Comparison of ENCODE assay signal across 19 mouse cellular contexts in the genomic region with DNA sequence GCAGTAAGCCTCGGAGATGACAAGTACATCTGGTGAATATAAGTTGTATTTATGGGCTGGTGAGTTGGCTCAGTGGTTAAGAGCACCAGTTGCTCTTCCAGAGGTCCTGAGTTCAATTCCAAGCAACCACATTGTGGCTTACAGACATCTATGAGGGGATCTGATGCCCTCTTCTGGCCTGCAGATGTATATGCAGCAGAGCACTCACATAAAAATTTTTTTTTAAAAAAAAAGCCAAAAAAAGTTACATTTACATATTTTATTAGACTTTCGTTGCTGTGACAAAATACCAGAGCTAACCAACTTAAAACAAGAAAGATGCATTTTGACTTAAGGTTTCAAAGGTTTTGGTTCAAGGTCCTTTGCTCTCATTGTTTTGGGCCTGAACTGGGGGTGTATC. TPM values are rescaled to one million over a fixed set of nuclear protein-coding genes. Genes with fewer than 3 reads are reported as not detected.
DNase-seq lines count a peak whose midpoint lies in the region; ATAC-seq and TF ChIP-seq lines count a peak whose summit lies in the region.
"Had no signal": no experiment of that assay in that cellular context is flagged by ENCODE, and none has a peak within 500 bp of the region (broad histone marks: within the 10 kb centered on the region; RNA-seq: fewer than 3 reads in every experiment).

No protein-coding gene starts in this region.

- intact Hi-C loops in heart, adult 2 months (cut with DNase I): loop anchor here (1.0 to 2.0 kb wide), 2 partner anchors 121 to 138 kb away; no protein-coding TSS in a partner anchor
- intact Hi-C loops in heart, postnatal 25 days (cut with DNase I): loop anchor here (2.0 to 5.0 kb wide), 2 partner anchors 119 to 139 kb away; no protein-coding TSS in a partner anchor

- H3K4me1 ChIP-seq in heart, adult 2 months (ENCODE audit: control insufficient read depth, insufficient read depth, low read length): peaks cover 2% of the 10 kb centered on the region
- H3K4me1 ChIP-seq in lung, embryonic 14.5 days (ENCODE audit: insufficient read depth): no peaks in the 10 kb centered on the region
- no peaks in the 10 kb centered on the region for H3K4me1 ChIP-seq in CH12.LX (ENCODE audit: control insufficient read depth in 1 of 2, insufficient read depth in 2 of 2)
- H3K4me1 ChIP-seq in midbrain, embryonic 11.5 days (ENCODE audit: control insufficient read depth, insufficient read depth, low read length): no peaks in the 10 kb centered on the region
- no peaks in the 10 kb centered on the region for H3K4me1 ChIP-seq in hindbrain, embryonic 13.5 days (replicated peaks)
- H3K4me1 ChIP-seq: embryonic facial prominence, embryonic 15.5 days; forebrain, embryonic 13.5 days; neural tube, embryonic 13.5 days had no signal

- no peaks in the 10 kb centered on the region for H3K79me2 ChIP-seq in heart, adult 2 months (replicated peaks; ENCODE audit: control insufficient read depth, insufficient read depth, low read length)
- no peaks in the 10 kb centered on the region for H3K79me2 ChIP-seq in CH12.LX (replicated peaks; ENCODE audit: control insufficient read depth, extremely low read depth, insufficient read depth, poor library complexity, severe bottlenecking)

- TF ChIP-seq POLR2A in heart, adult 2 months (IDR thresholded peaks at IDR 0.05; ENCODE audit: insufficient read depth, low read depth, low read length): no peak
- no peak for TF ChIP-seq POLR2A in CH12.LX (IDR thresholded peaks at IDR 0.05; ENCODE audit: low read depth, low read length)

- no peak for DNase-seq in heart, adult 2 months
- no peak for DNase-seq in heart, postnatal 25 days (ENCODE audit: low spot score)
- DNase-seq in lung, embryonic 14.5 days: no peak
- DNase-seq in lung, adult 18-20 months: no peak
- peak; percentile 21 for DNase-seq in CH12.LX (ENCODE audit: extremely low read depth)
- DNase-seq in naive thymus-derived CD4-positive, alpha-beta T cell, adult 2 months (ENCODE audit: low read depth): peak; percentile 45
- DNase-seq in midbrain, embryonic 11.5 days (ENCODE audit: low spot score, missing footprints): no peak
- DNase-seq: adrenal gland, postnatal 10 days; cerebellum, adult 9-11 months; heart, postnatal 10 days; lung, postnatal 10 days; right cerebral cortex, postnatal 4 days; thymus, adult 18-20 months had no signal

- no peak for ATAC-seq in lung, embryonic 14.5 days (ENCODE audit: insufficient read depth)
- no peak for ATAC-seq in midbrain, embryonic 11.5 days (ENCODE audit: low FRiP score)
- ATAC-seq in hindbrain, embryonic 13.5 days (ENCODE audit: low FRiP score): no peak
- ATAC-seq: forebrain, embryonic 13.5 days; hindbrain, embryonic 16.5 days had no signal

- peak; percentile 42 for TF ChIP-seq RAD21 in CH12.LX (IDR thresholded peaks at IDR 0.05; ENCODE audit: low read depth, low read length)

- TF ChIP-seq EP300 in heart, adult 2 months (IDR thresholded peaks at IDR 0.05; ENCODE audit: insufficient read depth, low read depth, low read length): no peak
- TF ChIP-seq EP300 in CH12.LX (IDR thresholded peaks at IDR 0.05; ENCODE audit: low read length): no peak

- dilution Hi-C loops in CH12.LX (cut with MboI; ENCODE audit: extremely low pct_ligation_motif_present, extremely low pct_unique_long_range_greater_than_20kb, low sequenced_read_pairs): no loop called here

- H3K36me3 ChIP-seq in heart, adult 2 months (ENCODE audit: control insufficient read depth, insufficient read depth, low read length): no peaks in the 10 kb centered on the region
- H3K36me3 ChIP-seq in lung, embryonic 14.5 days (ENCODE audit: insufficient read depth): no peaks in the 10 kb centered on the region
- no peaks in the 10 kb centered on the region for H3K36me3 ChIP-seq in CH12.LX (replicated peaks in 1 of 2; ENCODE audit: control insufficient read depth in 1 of 2, insufficient read depth in 1 of 2, low read length in 1 of 2)
- H3K36me3 ChIP-seq in midbrain, embryonic 11.5 days (ENCODE audit: control insufficient read depth, insufficient read depth, low read length): no peaks in the 10 kb centered on the region
- H3K36me3 ChIP-seq in hindbrain, embryonic 13.5 days: no peaks in the 10 kb centered on the region
- H3K36me3 ChIP-seq: embryonic facial prominence, embryonic 15.5 days; neural tube, embryonic 13.5 days had no signal

- in situ Hi-C loops in CH12.LX (cut with MboI; ENCODE audit: low pct_ligation_motif_present, low pct_unique_long_range_greater_than_20kb, low sequenced_read_pairs): loop anchor here (5.0 kb wide), 1 partner anchor 129 kb away; no protein-coding TSS in a partner anchor

- H3K9me3 ChIP-seq in lung, embryonic 14.5 days (ENCODE audit: low read depth, low read length): no peaks in the 10 kb centered on the region
- H3K9me3 ChIP-seq in CH12.LX (replicated peaks; ENCODE audit: low read length): no peaks in the 10 kb centered on the region
- H3K9me3 ChIP-seq in midbrain, embryonic 11.5 days (ENCODE audit: control insufficient read depth, low read length): no peaks in the 10 kb centered on the region
- H3K9me3 ChIP-seq in hindbrain, embryonic 13.5 days: no peaks in the 10 kb centered on the region
- H3K9me3 ChIP-seq: embryonic facial prominence, embryonic 15.5 days; forebrain, embryonic 13.5 days; megakaryocyte, embryonic 14.5 days; neural tube, embryonic 13.5 days had no signal

- peak; percentile 75 for TF ChIP-seq CTCF in heart, adult 2 months (IDR thresholded peaks at IDR 0.05)
- peak; percentile 35; the same call in 1 of the 2 replicates for TF ChIP-seq CTCF in lung, embryonic 14.5 days (IDR thresholded peaks at IDR 0.05; ENCODE audit: low read depth)
- TF ChIP-seq CTCF in CH12.LX (conservative IDR thresholded peaks at IDR 0.05 in 1 of 2, IDR thresholded peaks at IDR 0.05 in 1 of 2; ENCODE audit: low read depth in 2 of 2, low read length in 2 of 2): peak in 1 of 2 experiments; percentile 58; a peak in 2 of 4 replicates

- no peak overlapping the region for H3K4me2 ChIP-seq in lung, embryonic 14.5 days
- H3K4me2 ChIP-seq in CH12.LX (ENCODE audit: insufficient read depth, low read depth, poor library complexity, severe bottlenecking): no peak overlapping the region
- H3K4me2 ChIP-seq in midbrain, embryonic 11.5 days: no peak overlapping the region
- H3K4me2 ChIP-seq in hindbrain, embryonic 13.5 days: no peak overlapping the region
- H3K4me2 ChIP-seq: embryonic facial prominence, embryonic 15.5 days; forebrain, embryonic 13.5 days; neural tube, embryonic 13.5 days had no signal

- no peak overlapping the region for H3K27ac ChIP-seq in heart, adult 2 months
- no peak overlapping the region for H3K27ac ChIP-seq in lung, embryonic 14.5 days (ENCODE audit: low read depth)
- H3K27ac ChIP-seq in CH12.LX (ENCODE audit: insufficient read depth, low read depth): no peak overlapping the region
- H3K27ac ChIP-seq in midbrain, embryonic 11.5 days (ENCODE audit: low read depth, low read length): no peak overlapping the region
- no peak overlapping the region for H3K27ac ChIP-seq in hindbrain, embryonic 13.5 days
- H3K27ac ChIP-seq: embryonic facial prominence, embryonic 15.5 days; forebrain, embryonic 13.5 days; neural tube, embryonic 13.5 days had no signal

- H3K9ac ChIP-seq in heart, adult 2 months (ENCODE audit: low read depth, low read length): no peak overlapping the region
- H3K9ac ChIP-seq in lung, embryonic 14.5 days: no peak overlapping the region
- H3K9ac ChIP-seq in CH12.LX (ENCODE audit: insufficient read depth, low read depth): no peak overlapping the region
- no peak overlapping the region for H3K9ac ChIP-seq in midbrain, embryonic 11.5 days (ENCODE audit: low read length)
- no peak overlapping the region for H3K9ac ChIP-seq in hindbrain, embryonic 13.5 days
- H3K9ac ChIP-seq: embryonic facial prominence, embryonic 15.5 days; forebrain, embryonic 13.5 days; neural tube, embryonic 13.5 days had no signal

- H3K27me3 ChIP-seq in heart, adult 2 months (ENCODE audit: control insufficient read depth, insufficient read depth, low read length): no peaks in the 10 kb centered on the region
- no peaks in the 10 kb centered on the region for H3K27me3 ChIP-seq in lung, embryonic 14.5 days (ENCODE audit: insufficient read depth, low read length)
- no peaks in the 10 kb centered on the region for H3K27me3 ChIP-seq in CH12.LX (replicated peaks)
- no peaks in the 10 kb centered on the region for H3K27me3 ChIP-seq in midbrain, embryonic 11.5 days (ENCODE audit: control insufficient read depth, insufficient read depth, low read length)
- no peaks in the 10 kb centered on the region for H3K27me3 ChIP-seq in hindbrain, embryonic 13.5 days
- H3K27me3 ChIP-seq: embryonic facial prominence, embryonic 15.5 days; forebrain, embryonic 13.5 days; megakaryocyte, embryonic 14.5 days; neural tube, embryonic 13.5 days had no signal

- 87% methylated on average over 2 of the region's 2 CpGs for WGBS in heart, adult 2 months
- WGBS in lung, embryonic 14.5 days: 68% methylated on average over 2 of the region's 2 CpGs
- 69% methylated on average over 2 of the region's 2 CpGs for WGBS in midbrain, embryonic 11.5 days
- WGBS in hindbrain, embryonic 13.5 days: 81% methylated on average over 2 of the region's 2 CpGs

- no peak overlapping the region for H3K4me3 ChIP-seq in heart, adult 2 months
- no peak overlapping the region for H3K4me3 ChIP-seq in lung, embryonic 14.5 days (ENCODE audit: low read depth, low read length)
- H3K4me3 ChIP-seq in CH12.LX (replicated peaks in 1 of 3; ENCODE audit: low read depth in 2 of 3, low read length in 2 of 3, poor library complexity in 1 of 3): no peak overlapping the region
- no peak overlapping the region for H3K4me3 ChIP-seq in midbrain, embryonic 11.5 days (ENCODE audit: low read depth, low read length)
- H3K4me3 ChIP-seq in hindbrain, embryonic 13.5 days: no peak overlapping the region
- H3K4me3 ChIP-seq: embryonic facial prominence, embryonic 15.5 days; forebrain, embryonic 13.5 days; megakaryocyte, embryonic 14.5 days; neural tube, embryonic 13.5 days had no signal

RNA-seq across cellular contexts. Expression of a gene that starts 17.5 kb away (rescaled TPM):
- total RNA-seq in heart, adult 2 months (2021): 10 to 100 TPM; 33.7 to 34.1 TPM
- 9.5 and 19.2 TPM in 2 replicates for polyA plus RNA-seq in heart, adult 2 months (2012; rRNA removed)
- total RNA-seq in heart, postnatal 25 days (2021): 10 to 100 TPM; 35.3 to 36.0 TPM
- polyA plus RNA-seq in lung, embryonic 14.5 days (2014; fragmentation: Nextera tagmentation; extraction: Ambion mirVana): 1.0 and 1.4 TPM in 2 replicates
- total RNA-seq in CH12.LX (2012; rRNA removed) (0.30 and 0.46 TPM in 2 replicates), CH12.LX (2014; rRNA removed) (0.12 and 0.70 TPM in 2 replicates)
- 0.36 and 0.49 TPM in 2 replicates for polyA plus RNA-seq in CH12.LX (2012; ENCODE audit: insufficient read length, low read depth)
- 0.53 and 0.77 TPM in 2 replicates for polyA plus RNA-seq in midbrain, embryonic 11.5 days (2014; fragmentation: Nextera tagmentation; extraction: Ambion mirVana)
- polyA plus RNA-seq in hindbrain, embryonic 13.5 days (2015; fragmentation: Nextera tagmentation; extraction: Ambion mirVana): 2.0 and 2.2 TPM in 2 replicates

RNA-seq across cellular contexts. Expression of a gene that starts 43.8 kb away (rescaled TPM):
- total RNA-seq in heart, adult 2 months (2021): 10 to 100 TPM; 53.9 to 58.9 TPM
- 25.7 and 37.5 TPM in 2 replicates for polyA plus RNA-seq in heart, adult 2 months (2012; rRNA removed)
- 10 to 100 TPM; 55.0 to 55.2 TPM for total RNA-seq in heart, postnatal 25 days (2021)
- polyA plus RNA-seq in lung, embryonic 14.5 days (2014; fragmentation: Nextera tagmentation; extraction: Ambion mirVana): 18.0 and 21.2 TPM in 2 replicates
- total RNA-seq in CH12.LX (2012; rRNA removed): 6.3 and 8.2 TPM in 2 replicates
- total RNA-seq in CH12.LX (2014; rRNA removed): 11.3 and 12.8 TPM in 2 replicates
- polyA plus RNA-seq in CH12.LX (2012; ENCODE audit: insufficient read length, low read depth): 9.3 and 11.3 TPM in 2 replicates
- polyA plus RNA-seq in midbrain, embryonic 11.5 days (2014; fragmentation: Nextera tagmentation; extraction: Ambion mirVana): 25.5 and 26.6 TPM in 2 replicates
- 38.6 and 38.9 TPM in 2 replicates for polyA plus RNA-seq in hindbrain, embryonic 13.5 days (2015; fragmentation: Nextera tagmentation; extraction: Ambion mirVana)

Comparison
In these comparisons a context has a peak if more than half of its experiments do, and no peak if none do; other contexts are left out.
1. DNase-seq: peak in CH12.LX (single experiment) and naive thymus-derived CD4-positive, alpha-beta T cell, adult 2 months (single experiment); none in heart, adult 2 months (0 of 2), heart, postnatal 25 days (single experiment), lung, embryonic 14.5 days (single experiment), lung, adult 18-20 months (0 of 2) and midbrain, embryonic 11.5 days (single experiment).